Mouse (Mus musculus): ENCODE measurements around the gene Arrdc5.

- no peak for TF ChIP-seq MEF2A (IDR thresholded peaks at IDR 0.05; ENCODE audit: extremely low read depth, insufficient replicate concordance, low read depth, low read length, poor library complexity, severe bottlenecking)
- no peak for TF ChIP-seq E2F4 (IDR thresholded peaks at IDR 0.05; ENCODE audit: borderline replicate concordance, low read depth, low read length)
Observed at GRCm38 (mm10) chr17:56305156-56305555, 5.1 kb upstream of the Arrdc5 start.

All from MEL (cell line).